16 mouse cellular contexts compared by ENCODE assay signal in genomic region chr14:46971802-46972201, GRCm38 (mm10).
"Had no signal": no experiment of that assay in that cellular context is flagged by ENCODE, and none has a peak within 500 bp of the region (broad histone marks: within the 10 kb centered on the region; RNA-seq: fewer than 3 reads in every experiment).

No protein-coding gene starts in this region.

- H3K4me3 ChIP-seq: neural tube, embryonic 12.5 days; neural tube, embryonic 13.5 days; neural tube, embryonic 15.5 days; stomach, embryonic 15.5 days had no signal

- DNase-seq: retina, postnatal 1 day; right cerebral cortex, adult 18-20 months; right cerebral cortex, postnatal 14 days; right cerebral cortex, postnatal 25 days; right cerebral cortex, postnatal 4 days; spleen, adult 18-20 months; thymus, adult 18-20 months; thymus, adult 2 months; thymus, postnatal 14 days; thymus, postnatal 25 days; thymus, postnatal 36 days; thymus, postnatal 4 days had no signal

- H3K36me3 ChIP-seq: neural tube, embryonic 12.5 days; neural tube, embryonic 13.5 days; neural tube, embryonic 15.5 days; stomach, embryonic 15.5 days had no signal

- H3K27me3 ChIP-seq: neural tube, embryonic 12.5 days; neural tube, embryonic 13.5 days; neural tube, embryonic 15.5 days; stomach, embryonic 15.5 days had no signal
